Mouse (Mus musculus): ENCODE data around the gene Cacna2d3. TPM values are rescaled to one million over a fixed set of nuclear protein-coding genes. Genes with fewer than 3 reads are reported as not detected.

Gene Cacna2d3
- total RNA-seq, 2 experiments from 2014 or later = 1.5 to 3.2 TPM

GRCm38 (mm10) chr14:29243516-29243915, 478.1 kb downstream of the Cacna2d3 start:
- no peak for DNase-seq

DNA sequence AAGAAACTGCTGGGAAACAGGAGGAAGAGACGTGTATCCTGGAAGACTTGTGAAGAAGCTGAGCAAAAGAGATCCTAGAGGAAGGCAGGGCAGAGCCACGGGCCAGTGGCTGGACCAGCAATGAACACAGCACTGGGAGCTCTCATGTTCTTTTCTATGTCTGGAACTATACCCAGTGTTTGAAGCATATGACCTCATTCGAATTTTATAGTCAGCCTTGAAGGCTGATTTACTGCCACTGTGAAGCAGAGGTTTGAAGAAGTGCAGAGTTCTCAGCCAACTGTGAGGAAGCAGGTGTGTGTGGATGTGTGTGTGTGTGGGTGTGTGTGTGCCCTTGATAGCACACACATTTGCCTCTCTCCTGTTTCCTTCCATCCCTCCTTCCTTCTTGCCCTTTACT, 483.2 kb downstream of the Cacna2d3 start:
- DNase-seq = peak; percentile 10

GRCm38 (mm10) chr14:29228976-29229716, 492.5 kb downstream of the Cacna2d3 start:
- no peak for DNase-seq

GRCm38 (mm10) chr14:29228471-29228870, 493.2 kb downstream of the Cacna2d3 start:
- no peak for DNase-seq

- no peak for DNase-seq
Observed at GRCm38 (mm10) chr14:29227959-29228358, 493.7 kb downstream of the Cacna2d3 start.

DNA sequence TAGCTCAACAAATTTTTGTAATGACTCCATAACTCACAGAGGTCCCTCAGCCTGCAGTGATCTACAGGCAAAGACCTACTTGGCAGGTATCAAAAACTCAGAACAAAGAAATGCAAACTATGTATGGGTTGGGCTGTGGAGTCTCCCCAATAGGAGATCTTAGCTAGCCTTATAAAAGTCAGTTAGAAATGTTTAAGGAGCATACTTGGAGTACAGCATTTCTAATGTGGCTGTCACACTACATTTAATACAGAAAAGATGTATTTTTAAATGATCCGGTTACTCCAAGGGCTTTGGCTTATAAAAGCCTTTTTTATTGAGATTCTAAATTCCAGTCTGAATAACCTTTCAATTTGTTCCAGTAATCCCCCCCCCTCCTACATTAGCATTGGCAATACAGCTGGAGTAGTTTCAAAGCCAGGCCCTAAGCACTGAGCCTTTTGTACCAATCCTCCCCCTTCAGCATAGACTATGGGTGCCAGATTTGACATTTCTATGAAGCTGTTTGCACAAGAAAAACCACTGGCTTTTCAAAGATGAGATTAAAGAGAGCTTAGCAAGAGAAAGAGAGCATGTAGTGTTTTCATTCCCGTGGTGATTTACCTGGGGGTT, 495.8 kb downstream of the Cacna2d3 start:
- no peak for DNase-seq

GRCm38 (mm10) chr14:29223012-29223411, 498.7 kb downstream of the Cacna2d3 start:
- DNase-seq = no peak

DNA sequence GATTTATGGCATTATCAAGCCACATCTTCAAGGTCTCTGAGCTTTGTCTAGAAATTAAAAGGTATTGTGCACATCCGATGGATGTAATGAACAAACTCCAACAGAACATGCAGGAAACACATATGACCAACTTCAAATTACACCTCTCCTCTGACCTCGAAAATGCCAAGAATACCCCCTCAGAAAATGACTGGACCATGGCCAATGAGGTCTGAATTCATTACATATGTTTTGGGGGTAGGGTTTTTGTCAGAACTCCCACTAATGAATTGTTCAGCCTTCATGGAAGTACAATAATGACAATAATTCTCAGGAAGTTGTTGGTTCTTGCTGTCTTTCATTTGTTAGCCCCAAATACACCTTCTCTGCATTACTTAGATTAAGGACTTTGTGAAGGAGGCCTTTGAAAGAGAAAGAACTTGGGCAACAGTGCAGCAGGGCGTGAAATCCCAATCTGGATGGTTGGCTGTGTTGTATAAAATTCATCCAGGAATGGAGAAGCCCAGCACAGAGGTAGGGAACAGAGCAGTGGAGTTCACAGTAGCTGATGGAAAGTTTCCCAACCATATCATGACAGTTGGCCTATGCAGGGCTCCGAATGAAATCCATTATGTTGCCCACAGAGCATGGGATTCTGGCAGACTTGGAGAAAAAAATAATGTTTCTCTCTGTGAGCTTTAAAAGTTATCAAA, 499.3 kb downstream of the Cacna2d3 start:
- no peak for DNase-seq

DNA sequence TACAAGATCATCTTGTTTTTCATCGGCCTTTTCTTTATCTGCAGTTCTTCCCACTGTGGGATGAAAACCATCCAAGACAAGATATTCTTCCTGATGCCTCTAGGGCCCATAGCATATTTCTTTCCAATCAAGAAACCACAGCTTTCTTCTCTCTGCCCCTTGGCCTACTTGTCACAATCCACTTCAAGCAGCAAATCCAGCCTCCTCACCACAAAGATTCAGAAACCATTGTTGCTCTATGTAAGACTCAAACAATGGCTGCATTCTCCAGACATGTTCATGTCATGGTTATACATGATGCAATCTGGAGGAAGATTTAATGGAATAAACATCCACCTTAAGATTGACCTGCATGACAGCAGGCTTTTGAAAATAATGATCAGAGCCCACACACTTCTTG, 505.6 kb downstream of the Cacna2d3 start:
- DNase-seq = no peak

DNA sequence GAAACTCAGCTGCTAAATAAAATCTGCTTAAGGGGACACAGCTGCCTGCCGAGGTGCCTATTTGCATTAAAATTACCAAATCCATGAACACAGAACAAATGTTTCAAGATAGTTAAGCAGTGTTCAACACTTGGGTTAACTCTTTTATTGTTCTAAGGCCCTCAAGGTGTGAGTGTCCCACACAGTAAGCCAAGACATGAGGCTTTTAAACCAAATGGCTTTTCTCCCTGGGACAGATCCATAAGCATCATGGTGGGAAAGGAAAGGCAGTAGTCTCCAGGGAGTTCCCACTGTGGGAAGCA, 516.7 kb downstream of the Cacna2d3 start:
- DNase-seq = no peak

DNA sequence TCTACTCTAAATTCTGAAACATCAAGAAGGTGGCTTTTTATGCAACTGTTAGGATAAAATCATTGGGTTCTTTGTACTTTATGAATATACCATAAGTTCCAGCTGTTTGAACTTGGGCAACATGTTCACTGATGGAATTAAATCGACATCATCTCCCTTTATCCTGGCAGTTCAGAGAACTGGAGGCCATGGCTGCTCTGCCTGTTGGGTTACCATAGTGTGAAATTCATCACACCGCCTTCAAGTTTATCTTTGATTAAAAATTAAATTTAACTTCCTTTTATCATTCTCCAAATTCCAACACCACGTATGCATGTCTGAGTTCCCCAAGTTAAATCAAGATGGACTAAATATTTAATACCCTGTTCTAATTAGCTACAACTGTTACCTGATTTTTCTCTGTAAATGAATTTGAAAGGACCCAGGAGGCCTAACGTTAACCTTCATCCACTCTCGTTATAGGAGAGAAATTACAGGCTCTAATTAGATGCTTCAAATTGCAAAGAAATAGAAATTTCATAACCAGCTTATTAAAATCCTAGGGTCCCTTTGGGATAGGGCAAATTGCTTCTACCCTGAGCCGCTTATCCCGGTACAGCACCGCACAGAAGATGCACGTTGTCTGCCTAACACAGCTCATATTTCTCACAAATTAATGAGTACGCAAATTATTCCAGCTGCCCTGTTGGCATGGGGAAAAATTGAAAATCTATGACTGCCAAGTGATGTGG, 517.3 kb downstream of the Cacna2d3 start:
- no peak for DNase-seq

- DNase-seq = no peak
Observed at GRCm38 (mm10) chr14:29196171-29196570, 525.5 kb downstream of the Cacna2d3 start.

- no peak for DNase-seq
Observed at GRCm38 (mm10) chr14:29191426-29191825, 530.2 kb downstream of the Cacna2d3 start.

DNA sequence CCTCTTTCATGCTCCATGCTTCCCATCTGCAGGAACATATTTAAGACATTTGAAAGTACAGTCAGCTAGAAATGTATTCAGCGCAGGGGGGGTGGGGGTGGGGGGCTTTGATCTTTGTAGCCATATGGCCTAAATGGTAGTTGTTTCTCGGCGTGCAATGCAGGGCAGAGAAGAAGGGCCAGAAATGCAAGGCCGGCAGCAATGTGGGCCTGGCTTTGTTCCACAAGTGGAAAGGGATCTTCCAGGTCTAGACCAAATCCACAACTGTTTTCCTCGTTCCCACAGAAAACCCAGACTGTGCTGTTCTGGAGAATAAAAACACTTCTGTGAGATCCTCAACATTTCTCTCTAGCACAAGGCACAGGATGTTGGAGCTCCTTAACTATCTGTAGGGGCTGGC, 537.9 kb downstream of the Cacna2d3 start:
- no peak for DNase-seq

DNA sequence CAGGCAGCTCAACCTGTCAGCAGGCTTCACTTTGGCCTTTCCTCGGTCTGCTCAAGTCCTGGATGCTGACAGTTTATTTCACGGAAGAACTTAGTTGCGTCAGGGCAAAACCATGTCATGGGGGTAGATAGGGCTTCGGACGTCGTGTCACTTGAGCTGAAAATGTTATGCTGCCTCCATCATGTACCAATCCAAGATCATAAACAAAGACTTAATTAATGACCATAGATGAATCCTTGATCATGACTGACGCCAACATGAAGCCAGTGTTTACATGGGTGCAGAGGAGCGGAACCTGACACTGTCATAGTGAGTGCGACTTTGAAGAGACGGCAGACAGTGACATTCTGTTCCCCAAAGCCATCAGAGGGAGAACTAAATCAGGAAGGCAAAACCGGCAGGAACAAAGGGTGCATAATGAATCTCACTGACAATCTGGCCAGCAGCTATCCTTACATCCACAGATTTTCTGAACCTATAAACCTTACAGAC, 542.2 kb downstream of the Cacna2d3 start:
- DNase-seq = no peak

DNA sequence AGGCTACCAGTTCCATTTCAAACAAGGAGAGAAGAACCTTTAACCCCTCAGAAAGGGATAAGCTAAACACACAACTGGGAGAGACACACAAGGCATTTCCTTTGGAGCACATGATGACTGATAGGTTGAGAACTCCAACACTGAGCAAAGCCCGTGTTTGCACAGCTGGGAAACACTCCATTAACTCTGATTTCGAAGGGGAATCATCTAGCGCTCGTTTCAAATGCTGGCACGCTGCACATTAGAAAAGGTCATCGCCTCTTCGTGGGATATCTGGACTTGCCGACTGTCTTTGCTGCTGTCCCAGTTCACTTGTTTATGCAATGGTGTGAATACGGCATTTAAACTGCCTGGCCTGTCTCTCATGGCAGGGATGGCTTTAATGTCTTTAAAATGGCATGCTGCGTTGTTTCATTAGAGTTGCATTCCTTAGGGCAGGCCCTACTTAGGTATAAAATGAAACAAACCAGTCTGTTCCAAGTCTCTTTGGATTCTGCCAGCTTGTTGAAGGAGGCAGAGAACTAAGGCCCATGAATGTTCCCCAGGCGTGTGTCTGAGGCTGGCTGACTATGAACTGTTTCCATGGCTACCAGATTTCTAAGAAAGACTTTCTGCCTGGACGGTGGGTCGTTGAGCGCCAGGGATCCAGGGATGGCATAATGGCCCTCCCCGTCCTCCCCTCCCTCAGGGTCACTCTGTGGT, 542.8 kb downstream of the Cacna2d3 start:
- no peak for DNase-seq

- no peak for DNase-seq
Observed at GRCm38 (mm10) chr14:29174762-29175161, 546.9 kb downstream of the Cacna2d3 start.

- no peak for DNase-seq
Observed at GRCm38 (mm10) chr14:29172207-29172606, 549.5 kb downstream of the Cacna2d3 start.

DNA sequence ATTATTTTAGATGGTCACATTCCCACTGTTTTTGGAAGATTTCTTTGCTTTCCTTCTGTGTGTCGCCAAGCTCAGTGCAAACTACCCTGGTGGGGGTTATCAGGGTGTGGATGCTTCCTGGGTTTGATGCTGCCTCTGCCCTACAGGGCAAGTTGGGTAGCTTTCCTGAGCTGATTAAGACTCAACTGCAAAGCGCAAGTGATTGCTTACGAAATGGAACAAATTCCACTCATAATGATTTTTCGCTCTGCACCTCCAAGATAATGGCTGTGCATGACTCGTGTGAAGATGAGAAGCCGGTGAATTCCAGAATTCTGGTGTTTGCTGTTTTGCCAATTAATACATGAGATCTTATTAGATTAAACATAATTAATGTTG, 557.0 kb downstream of the Cacna2d3 start:
- no peak for DNase-seq

GRCm38 (mm10) chr14:29163998-29164652, 557.5 kb downstream of the Cacna2d3 start:
- DNase-seq = no peak

DNA sequence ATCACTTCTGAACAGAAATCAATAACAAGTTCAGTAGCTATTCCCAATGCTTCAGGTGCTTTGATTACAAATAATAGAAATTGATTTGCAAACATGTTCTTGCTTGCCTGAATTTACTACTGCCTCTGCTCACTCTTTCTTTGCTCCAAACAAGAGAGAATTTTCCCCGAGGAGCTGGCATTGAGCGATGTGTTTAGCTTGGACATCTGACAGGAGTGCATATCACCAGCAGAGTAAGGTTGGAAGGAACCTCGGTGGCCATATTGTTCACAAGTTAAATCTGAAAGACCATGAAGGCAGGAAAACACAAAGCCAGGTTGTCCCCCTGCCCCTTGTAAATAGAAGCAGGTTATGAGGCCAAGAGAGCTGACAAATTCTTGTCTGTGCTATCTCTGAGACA, 561.9 kb downstream of the Cacna2d3 start:
- DNase-seq = no peak

GRCm38 (mm10) chr14:29157096-29157495, 564.6 kb downstream of the Cacna2d3 start:
- DNase-seq = no peak
